Mouse (Mus musculus) monocyte, adult 5-6 weeks (primary cell): ENCODE results near the gene Acvrl1. TPM values are rescaled to one million over a fixed set of nuclear protein-coding genes. Genes with fewer than 3 reads are reported as not detected.

Experiments
- ATAC-seq: fragments of 153-309, 156-312 bp; replicated peaks from 2 replicates; pipeline ENCODE4 v1.8.0; 2017; ENCODE audit warnings: mild to moderate bottlenecking; ENCODE audit not compliant: low TSS enrichment, insufficient number of reproducible peaks, severe bottlenecking, poor library complexity, low FRiP score
- total RNA-seq: library from RNA; stranded (forward); fragments of 200-1000, 200-491, 200-594 nt; gene quantifications from 3 replicates; pipeline ENCODE4 v1.2.3, GENCODE M21; 2017

The Acvrl1 gene
- total RNA-seq: 8.5 to 20.0 TPM (median 11.2 TPM) in 3 replicates

DNA sequence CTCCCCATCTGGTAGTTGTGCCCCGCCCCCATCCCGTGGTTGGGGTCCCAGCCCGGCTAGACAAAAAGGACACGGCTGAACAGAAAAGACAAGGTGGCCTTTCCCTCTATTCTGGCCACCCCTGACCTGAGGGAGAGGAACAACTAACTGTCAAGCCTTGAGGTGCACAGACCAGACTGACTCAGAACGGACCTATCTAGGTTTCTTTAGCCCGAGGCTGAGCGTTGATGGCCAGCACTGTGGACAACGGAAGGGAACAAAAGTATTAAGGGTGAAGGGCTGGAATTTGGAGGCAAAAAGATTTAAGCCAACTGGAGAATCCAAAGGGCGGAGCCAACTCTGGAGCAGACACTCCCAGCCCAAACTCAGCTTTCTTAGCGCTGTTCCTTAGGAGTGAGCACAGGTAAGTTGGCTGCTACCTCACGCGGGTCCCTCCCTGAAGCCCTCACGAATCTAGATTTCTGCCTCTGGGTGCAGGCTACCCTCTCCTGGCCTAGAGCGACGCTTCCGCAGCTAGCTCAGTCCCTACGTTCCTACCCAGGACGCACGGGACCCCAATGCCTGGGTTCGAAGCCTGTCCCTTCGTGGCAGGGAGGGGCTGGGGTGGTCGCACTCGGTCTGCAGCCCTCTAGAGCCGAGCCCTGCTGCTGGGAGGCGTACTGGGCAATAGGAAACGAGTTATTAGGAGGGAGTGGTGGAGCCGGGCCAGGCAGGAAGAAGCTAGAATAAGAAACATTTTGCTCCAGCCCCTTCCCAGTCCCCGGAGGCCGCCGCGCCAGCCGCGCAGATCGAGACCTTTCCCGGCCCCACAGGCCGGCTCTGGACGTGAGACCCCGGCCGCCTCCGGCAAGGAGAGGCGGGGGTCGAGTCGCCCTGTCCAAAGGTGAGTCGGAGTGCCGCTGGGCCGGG is at the start of gene Acvrl1:
TSS of gene Acvrl1 (plus strand) at position 342 of the 909 bp plus-strand sequence.
- no peak for ATAC-seq

- peak; percentile 47; the same call in 1 of the 2 replicates for ATAC-seq
Measured at GRCm38 (mm10) chr15:101078731-101079156, 49.6 kb upstream of the Acvrl1 start.

DNA sequence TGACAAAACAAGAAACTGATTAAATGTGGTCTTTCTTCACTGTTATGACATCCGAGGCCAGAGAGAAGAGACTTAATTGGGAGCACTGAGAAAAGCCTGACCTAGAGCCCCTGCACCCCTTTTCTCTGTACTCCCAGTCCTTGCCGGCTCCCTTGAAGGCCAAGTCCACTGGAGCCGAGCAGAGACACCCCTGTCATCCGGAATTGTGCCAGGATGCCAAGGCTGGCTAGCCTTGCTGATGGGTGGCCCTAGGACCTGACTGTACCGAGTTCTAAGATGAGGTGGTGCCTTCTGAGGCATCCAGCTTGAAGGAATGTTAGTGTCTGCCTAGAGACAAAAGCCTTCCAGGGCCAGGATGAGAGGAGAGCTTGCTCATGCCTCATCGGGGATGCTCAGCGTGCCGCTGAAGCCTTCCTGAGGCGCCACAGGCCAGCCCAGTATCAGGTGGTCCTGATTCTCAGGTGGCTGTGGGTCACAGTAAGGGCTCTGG is 48.2 kb upstream of the Acvrl1 start:
- no peak for ATAC-seq

DNA sequence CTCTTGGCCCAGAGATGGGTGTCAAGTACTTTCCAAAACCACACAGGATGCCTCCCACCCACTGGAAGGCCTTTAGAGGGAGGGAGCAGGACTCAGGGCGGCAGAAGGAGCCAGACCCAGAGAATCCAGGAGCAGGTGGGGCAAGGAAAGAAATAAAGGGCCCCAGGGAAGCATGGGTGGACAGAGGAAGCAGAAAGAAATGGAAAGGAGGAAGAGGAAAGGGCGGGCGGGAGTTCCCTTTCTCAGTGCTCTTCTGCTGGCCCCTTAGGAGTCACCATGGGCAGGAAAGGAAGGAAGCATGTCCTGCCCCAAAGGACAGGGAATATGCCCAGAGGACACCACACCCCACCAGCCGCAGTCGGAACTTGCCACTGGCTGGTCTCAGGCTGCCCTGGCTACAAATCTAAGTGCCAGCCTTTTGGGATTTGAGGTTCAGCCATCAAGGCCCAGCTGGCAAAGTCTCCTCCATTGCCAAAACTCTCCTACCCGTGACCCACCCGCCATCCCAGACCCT is 47.2 kb upstream of the Acvrl1 start:
- ATAC-seq: no peak

- ATAC-seq: no peak
Measured at GRCm38 (mm10) chr15:101082236-101082635, 46.1 kb upstream of the Acvrl1 start.

DNA sequence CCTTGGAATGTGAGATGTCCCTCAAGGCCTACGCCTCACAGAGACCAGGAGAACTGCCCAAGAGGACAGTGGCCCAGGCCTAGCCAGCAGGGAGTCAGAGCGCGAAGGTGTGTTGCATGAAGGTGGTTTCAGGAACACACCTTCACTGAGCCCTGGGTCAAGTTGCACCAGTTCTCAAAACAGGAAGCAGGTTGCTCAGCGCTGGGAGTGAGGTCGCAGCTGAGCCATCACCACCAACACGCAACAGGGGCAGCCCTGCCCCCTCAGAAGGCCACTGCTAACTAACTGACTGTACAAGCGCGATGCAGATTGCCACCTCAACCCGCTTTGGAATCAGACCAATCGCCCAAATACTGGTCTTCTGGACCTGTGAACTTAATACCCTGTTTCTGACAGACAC is 43.8 kb upstream of the Acvrl1 start:
- no peak for ATAC-seq

DNA sequence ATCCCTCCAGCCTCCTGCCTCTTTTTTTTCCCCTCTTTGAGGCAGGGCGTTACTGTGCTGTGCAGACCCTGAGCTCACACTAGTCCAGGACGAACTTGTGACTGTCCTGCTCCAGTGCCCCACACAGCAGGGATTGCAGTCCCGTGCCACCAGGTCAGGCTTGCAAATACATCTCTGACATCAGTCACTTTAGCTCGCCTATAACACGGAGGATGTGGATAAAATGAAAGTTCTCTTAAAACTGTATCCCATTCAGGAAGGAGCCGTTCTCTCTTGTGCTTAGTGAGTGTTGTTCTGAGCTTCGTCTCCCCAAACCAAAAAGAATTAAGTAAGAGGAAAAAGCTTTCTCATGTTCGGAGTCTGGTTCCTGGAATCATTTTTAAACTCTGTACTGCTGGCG is 41.9 kb upstream of the Acvrl1 start:
- no peak for ATAC-seq

- ATAC-seq: no peak
Measured at GRCm38 (mm10) chr15:101086956-101087355, 41.4 kb upstream of the Acvrl1 start.

DNA sequence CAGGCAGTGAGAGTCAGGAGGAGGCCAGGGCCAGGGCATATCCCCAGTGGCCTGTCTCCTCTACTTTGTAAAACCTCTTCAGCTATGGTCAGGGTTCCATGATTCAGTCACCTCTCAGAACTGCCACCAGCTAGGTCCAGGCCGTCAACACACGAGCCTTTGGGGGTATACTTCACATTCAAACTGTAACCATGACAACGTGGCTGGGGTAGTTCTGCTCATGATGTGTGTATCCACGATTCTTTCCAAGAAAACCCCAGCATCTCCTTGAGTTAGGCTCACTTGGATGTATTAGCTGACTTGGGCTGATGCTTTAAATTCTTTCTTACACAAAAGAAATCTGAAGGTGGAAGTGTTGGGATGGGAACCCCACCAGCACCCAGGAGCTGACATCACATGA is 40.0 kb upstream of the Acvrl1 start:
- no peak for ATAC-seq

- ATAC-seq: no peak
Measured at GRCm38 (mm10) chr15:101091551-101091950, 36.8 kb upstream of the Acvrl1 start.

DNA sequence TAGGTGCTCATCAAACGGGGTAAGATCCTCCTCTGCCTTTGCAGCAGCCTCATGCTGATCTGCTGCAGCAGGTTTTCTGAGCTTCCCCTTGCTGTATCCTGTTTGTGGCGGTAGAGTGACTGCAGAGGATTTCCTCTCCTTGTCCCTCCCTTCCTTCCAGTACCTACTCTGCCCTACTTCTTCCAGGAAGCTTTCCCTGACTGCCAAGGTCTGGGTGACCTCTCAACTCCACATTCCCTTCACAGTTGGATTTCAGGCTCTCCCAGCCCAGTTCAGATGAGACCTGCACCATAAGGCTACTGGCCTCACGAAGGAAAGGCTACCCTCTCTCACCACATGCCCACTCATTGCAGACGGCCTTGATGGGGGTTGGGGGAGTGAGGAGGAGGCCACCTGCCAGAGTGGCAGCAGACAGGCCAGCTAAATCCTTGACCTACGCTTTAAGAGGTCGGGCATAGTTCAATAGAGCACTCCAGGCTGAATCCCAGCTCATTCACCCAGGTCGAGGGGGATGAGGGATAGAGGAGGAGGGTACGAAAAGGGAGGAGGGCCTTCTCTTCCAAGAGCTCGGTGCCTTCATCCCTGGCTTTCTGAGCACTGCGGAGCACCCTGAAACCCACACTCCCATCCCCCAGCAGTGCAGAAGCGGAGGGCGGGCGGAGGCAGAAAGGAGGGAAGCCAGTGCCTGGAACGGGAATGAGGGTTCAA is 36.0 kb upstream of the Acvrl1 start:
- no peak for ATAC-seq

DNA sequence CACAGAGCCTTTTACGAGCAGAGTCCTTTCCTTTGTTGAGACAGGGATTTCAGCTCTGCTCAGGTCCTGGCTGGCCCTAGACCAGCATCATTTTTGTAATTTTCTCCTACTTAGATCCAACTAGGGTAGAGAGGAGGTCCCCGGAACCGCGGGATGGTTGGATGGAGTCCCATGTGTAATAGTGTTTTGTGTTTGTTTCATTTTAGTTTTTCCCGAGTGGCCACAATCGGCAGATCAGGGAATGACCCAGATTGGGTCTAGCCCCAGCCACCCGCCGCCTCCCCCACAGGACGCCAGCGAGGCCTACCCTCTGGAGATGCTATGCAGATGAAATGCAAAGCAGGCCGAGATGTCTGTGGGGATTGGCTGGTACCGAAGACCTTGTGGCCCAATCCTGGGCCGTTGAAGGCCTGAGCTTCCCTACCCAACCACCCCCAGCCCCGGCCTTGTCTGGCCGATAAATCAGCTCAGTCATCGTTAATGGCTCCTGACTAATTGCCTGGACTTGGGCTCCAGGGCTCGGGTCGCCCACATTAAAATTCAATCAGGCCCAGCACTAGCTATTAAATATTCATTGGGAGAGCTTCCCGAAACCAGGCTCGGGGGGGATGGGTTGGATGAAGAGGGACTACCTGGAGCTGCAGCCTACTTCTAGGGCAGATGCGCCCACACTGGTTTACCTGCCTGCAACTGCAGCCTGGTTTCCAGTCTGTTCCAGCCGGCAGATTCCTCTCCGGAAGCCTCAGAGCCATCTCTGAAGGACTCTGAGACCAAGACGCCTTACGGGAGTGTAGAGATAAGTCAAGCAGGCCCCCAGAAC is 35.3 kb upstream of the Acvrl1 start:
- ATAC-seq: no peak

DNA sequence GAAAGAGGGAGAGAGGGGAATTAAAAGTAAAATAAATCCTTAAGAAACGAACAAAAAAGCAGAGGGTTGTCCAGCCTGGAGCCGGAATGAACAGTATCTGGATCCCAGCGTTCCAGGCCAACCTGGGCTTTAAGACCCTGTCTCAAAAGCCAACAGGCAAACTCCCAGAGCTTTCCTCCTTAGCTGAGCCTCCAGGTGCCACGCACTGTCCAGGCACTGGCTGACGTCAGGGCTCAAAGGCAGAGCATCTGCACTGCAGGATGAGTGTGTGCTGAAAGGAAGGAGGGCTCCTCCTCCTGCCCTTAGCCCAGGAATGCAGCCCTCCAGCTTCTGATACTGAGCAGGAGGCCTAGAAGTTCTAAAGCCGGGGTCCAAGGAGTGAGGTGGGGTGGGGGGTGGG is 34.3 kb upstream of the Acvrl1 start:
- no peak for ATAC-seq

GRCm38 (mm10) chr15:101094979-101095378 is 33.3 kb upstream of the Acvrl1 start:
- ATAC-seq: no peak

DNA sequence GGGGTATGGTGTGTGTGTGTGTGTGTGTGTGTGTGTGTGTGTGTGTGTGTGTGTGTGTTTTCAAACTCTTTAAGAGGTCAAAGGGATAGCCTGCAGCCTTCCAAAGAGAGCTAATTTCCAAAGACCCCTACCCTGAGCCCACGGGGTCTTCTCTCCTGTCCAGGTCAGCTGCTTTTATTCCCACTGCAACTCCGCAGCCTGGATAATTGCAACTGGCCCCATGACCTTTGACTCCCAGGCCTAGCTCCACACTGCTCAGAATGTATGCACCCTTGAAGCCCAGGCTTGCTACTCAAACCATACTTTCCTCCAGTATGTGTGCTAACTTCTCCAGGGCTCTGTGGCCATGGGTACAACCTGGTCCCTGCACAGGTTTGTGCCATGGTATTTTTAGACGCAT is 32.9 kb upstream of the Acvrl1 start:
- no peak for ATAC-seq

DNA sequence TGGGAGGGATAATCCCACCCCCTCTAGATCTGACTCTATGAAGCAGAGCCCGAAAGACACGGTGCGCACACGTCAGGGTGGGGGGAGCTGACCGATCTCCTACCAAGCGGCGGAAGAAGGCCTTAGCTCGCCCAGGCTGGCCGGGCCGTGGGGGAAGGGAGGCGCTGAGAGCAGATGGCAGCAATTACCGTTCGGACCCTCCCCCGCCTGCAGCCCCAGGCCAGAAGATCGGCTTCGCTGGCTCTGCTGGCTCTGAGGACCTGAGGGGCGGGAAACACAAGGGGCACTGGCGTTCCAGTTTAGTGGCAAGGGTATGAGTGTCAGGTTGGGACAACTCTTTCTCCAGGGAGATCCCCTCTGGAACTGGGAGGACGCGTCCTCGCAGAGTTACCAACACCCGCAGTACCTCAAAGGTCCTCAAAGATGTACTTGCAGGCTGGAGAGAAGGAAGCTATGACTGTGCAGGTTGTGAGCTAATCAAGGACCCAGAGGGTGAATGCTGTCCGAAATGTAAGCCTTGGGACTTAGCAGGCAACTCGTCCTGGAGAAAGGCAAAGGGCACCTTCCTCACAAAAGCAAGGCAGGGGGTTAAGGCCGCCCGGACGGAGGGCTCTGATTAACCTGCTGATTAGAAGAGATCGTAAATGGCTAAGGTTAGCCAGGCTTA is 30.2 kb upstream of the Acvrl1 start:
- ATAC-seq: no peak

GRCm38 (mm10) chr15:101100996-101101395 is 27.3 kb upstream of the Acvrl1 start:
- ATAC-seq: no peak

DNA sequence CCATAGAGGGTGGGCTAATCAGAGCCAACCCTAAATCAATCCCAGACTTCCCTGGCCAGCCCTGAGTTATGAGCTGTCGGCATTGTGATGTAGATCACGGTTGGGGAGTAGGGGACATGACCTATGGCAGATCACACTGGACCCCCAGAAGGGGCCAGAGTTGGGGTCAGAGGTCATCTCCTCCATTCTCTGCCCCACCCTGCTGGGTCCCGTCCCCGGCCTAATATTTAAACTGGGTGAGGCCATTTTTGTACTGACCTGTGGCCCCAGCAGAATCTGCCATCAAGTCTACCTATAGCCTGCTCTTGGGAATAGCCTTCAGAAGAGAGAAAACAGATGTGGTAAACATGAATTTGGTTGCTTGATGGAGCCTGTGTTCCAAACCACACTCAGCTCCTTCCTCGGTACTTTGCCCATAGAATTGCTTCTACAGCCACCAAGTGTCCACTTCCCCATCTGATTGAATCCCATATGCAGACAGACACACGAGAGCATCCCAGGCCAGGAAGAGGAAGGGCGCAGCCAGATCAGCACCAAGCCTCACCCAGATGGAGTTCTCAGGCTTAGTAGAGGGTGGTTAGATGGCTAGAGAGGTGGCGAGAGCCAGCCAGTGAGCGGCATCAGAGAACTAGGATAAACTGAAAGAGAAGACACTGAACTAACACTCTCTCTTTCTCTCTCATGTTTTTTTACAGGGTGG is 24.6 kb upstream of the Acvrl1 start:
- ATAC-seq: no peak
